Mouse (Mus musculus) kidney, postnatal 0 days (tissue): ENCODE measurements around the gene Mettl16. TPM values are rescaled to one million over a fixed set of nuclear protein-coding genes. Genes with fewer than 3 reads are reported as not detected.

Experiments
- ATAC-seq: fragments of 200-750 bp; cut with Nextera tagmentation; replicated peaks from 2 replicates; pipeline ENCODE4 v1.8.0; 2017; ENCODE audit warnings: low read depth, moderate number of reproducible peaks, moderate TSS enrichment, moderate library complexity; ENCODE audit not compliant: low FRiP score
- DNase-seq: peaks from one replicate; pipeline ENCODE4 v3.0.0-alpha.2; 2016; ENCODE audit warnings: low spot score
- H3K27ac ChIP-seq: fragments of 300-500 bp; sonication (generic); 2 replicates; pipeline ENCODE4 v1.5.1; 2014; ENCODE audit warnings: mild to moderate bottlenecking
- H3K27me3 ChIP-seq: fragments of 300-500 bp; sonication (generic); 2 replicates; pipeline ENCODE4 v1.6.1; 2014; ENCODE audit warnings: low read length, mixed read lengths; ENCODE audit not compliant: insufficient read depth
- H3K36me3 ChIP-seq: fragments of 300-500 bp; sonication (generic); 2 replicates; pipeline ENCODE4 v1.6.1; 2014; ENCODE audit warnings: low read length, mixed read lengths; ENCODE audit not compliant: insufficient read depth
- H3K4me1 ChIP-seq: fragments of 300-500 bp; sonication (generic); replicated peaks from 2 replicates; pipeline ENCODE4 v1.6.1; 2014; ENCODE audit warnings: antibody characterized with exemption, low read length, mixed read lengths; ENCODE audit not compliant: insufficient read depth
- H3K4me2 ChIP-seq: fragments of 300-500 bp; sonication (generic); 2 replicates; pipeline ENCODE4 v1.6.1; 2014; ENCODE audit warnings: mild to moderate bottlenecking, low read length, moderate library complexity, mixed read lengths
- H3K4me3 ChIP-seq: fragments of 300-500 bp; sonication (generic); replicated peaks from 2 replicates; pipeline ENCODE4 v1.5.1; 2014; ENCODE audit warnings: low read depth, low read length
- H3K9ac ChIP-seq: fragments of 300-500 bp; sonication (generic); 2 replicates; pipeline ENCODE4 v1.6.1; 2014; ENCODE audit warnings: low read depth, low read length
- H3K9me3 ChIP-seq: fragments of 300-500 bp; sonication (generic); replicated peaks from 2 replicates; pipeline ENCODE4 v1.6.1; 2016; ENCODE audit warnings: low read length, inconsistent platforms, mixed read lengths
- CTCF ChIP-seq: IDR thresholded peaks from 2 replicates; pipeline ENCODE4 v1.5.1; 2016; ENCODE audit warnings: antibody characterized with exemption, low read depth, mild to moderate bottlenecking, moderate library complexity
- WGBS: fragments of 180-500 bp; shearing (Covaris S2); extraction: QIAGEN DNeasy Blood & Tissue Kit; methylation state at CpG from one replicate; pipeline ENCODE4 v1.1.7; 2014; 5-methylcytosine and 5-hydroxymethylcytosine counted together
- polyA plus RNA-seq: library from polyadenylated mRNA; unstranded; fragments of >200 nt; fragmentation: Nextera tagmentation; extraction: Ambion mirVana; gene quantifications from 2 replicates; pipeline ENCODE4 v1.2.1, GENCODE M21; 2015

Gene Mettl16
- polyA plus RNA-seq, 1 experiment from 2014 or later: 27.1 TPM

- Histone ChIP-seq H3K27me3 (no peaks in the 10 kb centered on the region), H3K9ac (no peak overlapping the region), H3K4me2 (no peak overlapping the region), H3K4me1 (peaks cover 35% of the 10 kb centered on the region), H3K9me3 (no peaks in the 10 kb centered on the region), H3K27ac (peak overlapping the region; percentile 52; the same call in 1 of the 2 replicates), H3K4me3 (no peak overlapping the region), H3K36me3 (peaks cover 17% of the 10 kb centered on the region)
- DNase-seq (no peak), ATAC-seq (no peak)
- no peak for TF ChIP-seq CTCF
- 61% methylated on average over 5 of the region's 5 CpGs for WGBS
Measured at GRCm38 (mm10) chr11:74843761-74844160, 73.1 kb downstream of the Mettl16 start.

- no peak overlapping the region for H3K4me2 ChIP-seq
- no peak overlapping the region for H3K9ac ChIP-seq
- no peaks in the 10 kb centered on the region for H3K27me3 ChIP-seq
- H3K4me3 ChIP-seq: no peak overlapping the region
- ATAC-seq (no peak), DNase-seq (no peak)
- H3K9me3 ChIP-seq: no peaks in the 10 kb centered on the region
- peak; percentile 60 for TF ChIP-seq CTCF
- peaks cover 31% of the 10 kb centered on the region for H3K4me1 ChIP-seq
- H3K36me3 ChIP-seq: peaks cover 12% of the 10 kb centered on the region
- 65% methylated on average over 3 of the region's 3 CpGs for WGBS
- no peak overlapping the region for H3K27ac ChIP-seq
Measured at GRCm38 (mm10) chr11:74845784-74846183, 75.2 kb downstream of the Mettl16 start.

- peak; percentile 86 for TF ChIP-seq CTCF
Measured at GRCm38 (mm10) chr11:74847919-74848521, 77.4 kb downstream of the Mettl16 start.

GRCm38 (mm10) chr11:74850998-74851661, 80.5 kb downstream of the Mettl16 start:
- ATAC-seq: peak; percentile 64
- WGBS: 64% methylated on average over 14 of the region's 14 CpGs
- H3K36me3 ChIP-seq: no peaks in the 10 kb centered on the region
- no peak overlapping the region for H3K9ac ChIP-seq
- no peaks in the 10 kb centered on the region for H3K27me3 ChIP-seq
- H3K27ac ChIP-seq: peak overlapping the region; percentile 80
- peak; percentile 51 for DNase-seq
- H3K9me3 ChIP-seq: no peaks in the 10 kb centered on the region
- no peak for TF ChIP-seq CTCF
- no peak overlapping the region for H3K4me3 ChIP-seq
- H3K4me1 ChIP-seq: peaks cover 12% of the 10 kb centered on the region
- no peak overlapping the region for H3K4me2 ChIP-seq

More at GRCm38 (mm10) chr11:74847919-74848521, 77.4 kb downstream of the Mettl16 start:
- Histone ChIP-seq H3K27me3 (no peaks in the 10 kb centered on the region), H3K4me2 (peak overlapping the region; percentile 19; the same call in 1 of the 2 replicates), H3K9ac (no peak overlapping the region), H3K36me3 (peaks cover 2% of the 10 kb centered on the region; the same call in 1 of the 2 replicates), H3K4me3 (no peak overlapping the region), H3K27ac (peak overlapping the region; percentile 80), H3K4me1 (peaks cover 19% of the 10 kb centered on the region), H3K9me3 (no peaks in the 10 kb centered on the region)
- ATAC-seq (peak; percentile 81), DNase-seq (peak; percentile 77)
- 8% methylated on average over 13 of the region's 13 CpGs for WGBS

GRCm38 (mm10) chr11:74857756-74858155, 87.1 kb downstream of the Mettl16 start:
- Histone ChIP-seq H3K27ac (no peak overlapping the region), H3K9me3 (no peaks in the 10 kb centered on the region), H3K4me3 (no peak overlapping the region), H3K4me2 (no peak overlapping the region), H3K27me3 (no peaks in the 10 kb centered on the region), H3K9ac (no peak overlapping the region), H3K4me1 (no peaks in the 10 kb centered on the region), H3K36me3 (no peaks in the 10 kb centered on the region)
- no peak for ATAC-seq
- WGBS: 81% methylated on average over 9 of the region's 9 CpGs
- TF ChIP-seq CTCF: no peak
- DNase-seq: no peak

- H3K9me3 ChIP-seq: no peaks in the 10 kb centered on the region
- WGBS: 70% methylated on average over 5 of the region's 5 CpGs
- H3K27ac ChIP-seq: no peak overlapping the region
- TF ChIP-seq CTCF: no peak
- H3K27me3 ChIP-seq: no peaks in the 10 kb centered on the region
- no peak overlapping the region for H3K4me3 ChIP-seq
- H3K4me1 ChIP-seq: no peaks in the 10 kb centered on the region
- no peak overlapping the region for H3K9ac ChIP-seq
- no peak overlapping the region for H3K4me2 ChIP-seq
- DNase-seq (no peak), ATAC-seq (no peak)
- no peaks in the 10 kb centered on the region for H3K36me3 ChIP-seq
Measured at GRCm38 (mm10) chr11:74862129-74862528, 91.5 kb downstream of the Mettl16 start.
